Mouse (Mus musculus) thymus, adult 2 months (tissue): Measurements from ENCODE around the gene Plekha6.

ENCODE experiments used
- CTCF ChIP-seq: fragments of 200-500 bp; IDR thresholded peaks from 2 replicates; pipeline ENCODE4 v1.5.1; 2012; ENCODE audit warnings: mild to moderate bottlenecking, control low read depth, low read length, moderate library complexity, borderline replicate concordance; ENCODE audit not compliant: control insufficient read depth, poor library complexity, insufficient read depth; ENCODE audit errors: extremely low read depth
- POLR2A ChIP-seq: fragments of 200-500 bp; IDR thresholded peaks from 2 replicates; pipeline ENCODE4 v1.6.1; 2012; ENCODE audit warnings: mild to moderate bottlenecking, low read length, control low read depth, moderate library complexity; ENCODE audit not compliant: control insufficient read depth, poor library complexity, insufficient read depth; ENCODE audit errors: extremely low read depth

DNA sequence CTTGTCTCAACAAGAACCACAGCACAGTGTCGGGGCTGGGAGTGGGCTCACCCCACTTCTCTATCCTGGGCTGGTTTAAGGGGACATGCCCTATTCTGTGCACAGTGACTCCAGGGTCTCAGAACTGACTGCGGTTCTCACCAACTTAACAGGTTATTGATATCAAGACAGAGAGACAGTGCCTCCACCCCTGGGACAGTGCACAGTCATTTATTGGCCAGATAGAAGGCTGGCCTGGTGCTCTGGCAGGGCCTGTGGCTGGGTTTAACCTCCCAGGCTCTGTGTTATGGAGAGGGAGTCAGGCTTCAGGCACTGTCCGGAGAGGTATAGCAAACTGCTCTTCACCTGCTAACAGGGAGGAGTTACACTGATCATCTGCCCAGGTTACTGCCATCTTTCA lies 88.2 kb downstream of the Plekha6 start:
- TF ChIP-seq CTCF (no peak), POLR2A (no peak)
